In genomic region chr17:30336816-30337215, GRCm38 (mm10) we compare ENCODE assay signal across 27 mouse cellular contexts.
DNase-seq lines count a peak whose midpoint lies in the region; ATAC-seq lines count a peak whose summit lies in the region.
"Had no signal": no experiment of that assay in that cellular context is flagged by ENCODE, and none has a peak within 500 bp of the region (broad histone marks: within the 10 kb centered on the region; RNA-seq: fewer than 3 reads in every experiment).

No protein-coding gene starts in this region.

- no peak for ATAC-seq in forebrain, embryonic 16.5 days
- no peak for ATAC-seq in midbrain, embryonic 11.5 days (ENCODE audit: low FRiP score)
- no peak for ATAC-seq in midbrain, embryonic 13.5 days
- ATAC-seq: forebrain, postnatal 0 days; intestine, postnatal 0 days; midbrain, embryonic 15.5 days had no signal

- H3K4me2 ChIP-seq in forebrain, embryonic 16.5 days (ENCODE audit: low read length): no peak overlapping the region
- H3K4me2 ChIP-seq in midbrain, embryonic 11.5 days: no peak overlapping the region
- no peak overlapping the region for H3K4me2 ChIP-seq in midbrain, embryonic 13.5 days (replicated peaks)
- H3K4me2 ChIP-seq: embryonic facial prominence, embryonic 12.5 days; heart, embryonic 15.5 days; hindbrain, embryonic 13.5 days; limb, embryonic 13.5 days; liver, embryonic 11.5 days; lung, embryonic 15.5 days; midbrain, embryonic 15.5 days had no signal

- no peak for DNase-seq in forebrain, embryonic 10.5 days (ENCODE audit: extremely low spot score, low spot score)
- DNase-seq in midbrain, embryonic 11.5 days (ENCODE audit: low spot score, missing footprints): peak; percentile 81
- peak; percentile 16 for DNase-seq in T-cell, adult 2 months (ENCODE audit: low spot score)
- peak; percentile 15 for DNase-seq in retina, embryonic 14.5 days (ENCODE audit: low spot score)
- no peak for DNase-seq in frontal cortex, adult 2 months (ENCODE audit: extremely low spot score in 1 of 2, low spot score in 1 of 2)
- DNase-seq: adrenal gland, postnatal 10 days; cerebellum, adult 8-10 months; cerebellum, postnatal 36 days; forebrain, postnatal 0 days; gastrocnemius, postnatal 14 days; heart, postnatal 36 days; kidney, postnatal 14 days; lung, postnatal 36 days; right cerebral cortex, postnatal 4 days; thymus, postnatal 36 days had no signal

- peak overlapping the region; percentile 60 for H3K27ac ChIP-seq in forebrain, embryonic 10.5 days
- H3K27ac ChIP-seq in forebrain, embryonic 16.5 days (ENCODE audit: low read length): no peak overlapping the region
- H3K27ac ChIP-seq in midbrain, embryonic 11.5 days (ENCODE audit: low read depth, low read length): no peak overlapping the region
- no peak overlapping the region for H3K27ac ChIP-seq in midbrain, embryonic 13.5 days
- H3K27ac ChIP-seq: embryonic facial prominence, embryonic 12.5 days; heart, embryonic 10.5 days; heart, embryonic 15.5 days; hindbrain, embryonic 13.5 days; left cerebral cortex, adult 2 months; limb, embryonic 13.5 days; lung, embryonic 15.5 days; midbrain, embryonic 15.5 days had no signal

- H3K4me1 ChIP-seq in forebrain, embryonic 10.5 days: peaks cover 50% of the 10 kb centered on the region
- H3K4me1 ChIP-seq in forebrain, embryonic 16.5 days (replicated peaks; ENCODE audit: control insufficient read depth, insufficient read depth, low read length): no peaks in the 10 kb centered on the region
- H3K4me1 ChIP-seq in midbrain, embryonic 11.5 days (ENCODE audit: control insufficient read depth, insufficient read depth, low read length): peaks cover 12% of the 10 kb centered on the region
- H3K4me1 ChIP-seq in midbrain, embryonic 13.5 days (replicated peaks): peaks cover 37% of the 10 kb centered on the region
- H3K4me1 ChIP-seq: heart, embryonic 15.5 days had no signal

- H3K4me3 ChIP-seq in forebrain, embryonic 10.5 days: no peak overlapping the region
- H3K4me3 ChIP-seq in forebrain, embryonic 16.5 days (replicated peaks; ENCODE audit: low read length): no peak overlapping the region
- H3K4me3 ChIP-seq in midbrain, embryonic 11.5 days (ENCODE audit: low read depth, low read length): no peak overlapping the region
- no peak overlapping the region for H3K4me3 ChIP-seq in midbrain, embryonic 13.5 days (replicated peaks)
- H3K4me3 ChIP-seq: embryonic facial prominence, embryonic 12.5 days; heart, embryonic 10.5 days; heart, embryonic 15.5 days; hindbrain, embryonic 13.5 days; left cerebral cortex, adult 2 months; limb, embryonic 13.5 days; lung, embryonic 15.5 days; midbrain, embryonic 15.5 days had no signal

- H3K27me3 ChIP-seq in forebrain, embryonic 10.5 days (ENCODE audit: poor library complexity, severe bottlenecking): no peaks in the 10 kb centered on the region
- no peaks in the 10 kb centered on the region for H3K27me3 ChIP-seq in forebrain, embryonic 16.5 days (replicated peaks; ENCODE audit: control insufficient read depth, insufficient read depth, low read length)
- no peaks in the 10 kb centered on the region for H3K27me3 ChIP-seq in midbrain, embryonic 11.5 days (ENCODE audit: control insufficient read depth, insufficient read depth, low read length)
- H3K27me3 ChIP-seq in midbrain, embryonic 13.5 days: no peaks in the 10 kb centered on the region
- H3K27me3 ChIP-seq: embryonic facial prominence, embryonic 12.5 days; heart, embryonic 15.5 days; hindbrain, embryonic 13.5 days; limb, embryonic 13.5 days; lung, embryonic 15.5 days; midbrain, embryonic 15.5 days had no signal

- no peak overlapping the region for H3K9ac ChIP-seq in forebrain, embryonic 16.5 days (replicated peaks; ENCODE audit: low read depth, low read length)
- H3K9ac ChIP-seq in midbrain, embryonic 11.5 days (ENCODE audit: low read length): no peak overlapping the region
- H3K9ac ChIP-seq in midbrain, embryonic 13.5 days (replicated peaks): no peak overlapping the region
- H3K9ac ChIP-seq: embryonic facial prominence, embryonic 12.5 days; forebrain, postnatal 0 days; heart, embryonic 15.5 days; hindbrain, embryonic 13.5 days; limb, embryonic 13.5 days; lung, embryonic 15.5 days; midbrain, embryonic 15.5 days had no signal

- H3K9me3 ChIP-seq in forebrain, embryonic 10.5 days: no peaks in the 10 kb centered on the region
- no peaks in the 10 kb centered on the region for H3K9me3 ChIP-seq in forebrain, embryonic 16.5 days (ENCODE audit: control insufficient read depth, low read length)
- no peaks in the 10 kb centered on the region for H3K9me3 ChIP-seq in midbrain, embryonic 11.5 days (ENCODE audit: control insufficient read depth, low read length)
- no peaks in the 10 kb centered on the region for H3K9me3 ChIP-seq in midbrain, embryonic 13.5 days
- H3K9me3 ChIP-seq: embryonic facial prominence, embryonic 12.5 days; heart, embryonic 10.5 days; heart, embryonic 15.5 days; hindbrain, embryonic 13.5 days; limb, embryonic 13.5 days; lung, embryonic 15.5 days; midbrain, embryonic 15.5 days had no signal

- H3K36me3 ChIP-seq in forebrain, embryonic 10.5 days (replicated peaks): no peaks in the 10 kb centered on the region
- H3K36me3 ChIP-seq in forebrain, embryonic 16.5 days (ENCODE audit: control insufficient read depth, insufficient read depth): no peaks in the 10 kb centered on the region
- no peaks in the 10 kb centered on the region for H3K36me3 ChIP-seq in midbrain, embryonic 11.5 days (ENCODE audit: control insufficient read depth, insufficient read depth, low read length)
- no peaks in the 10 kb centered on the region for H3K36me3 ChIP-seq in midbrain, embryonic 13.5 days
- H3K36me3 ChIP-seq: embryonic facial prominence, embryonic 12.5 days; heart, embryonic 10.5 days; heart, embryonic 15.5 days; hindbrain, embryonic 13.5 days; limb, embryonic 13.5 days; lung, embryonic 15.5 days; midbrain, embryonic 15.5 days had no signal

- WGBS in forebrain, embryonic 10.5 days: 78% methylated on average over 7 of the region's 7 CpGs
- 64% methylated on average over 7 of the region's 7 CpGs for WGBS in forebrain, embryonic 16.5 days
- WGBS in midbrain, embryonic 11.5 days: 63% methylated on average over 7 of the region's 7 CpGs
- 52% methylated on average over 7 of the region's 7 CpGs for WGBS in midbrain, embryonic 13.5 days

Comparison
In these comparisons a context has a peak if more than half of its experiments do, and no peak if none do; other contexts are left out.
1. DNase-seq: peak in midbrain, embryonic 11.5 days (single experiment), T-cell, adult 2 months (single experiment) and retina, embryonic 14.5 days (single experiment); none in forebrain, embryonic 10.5 days (single experiment) and frontal cortex, adult 2 months (0 of 2).